In genomic region chr17:5797124-5797760, GRCm38 (mm10) we compare ENCODE assay signal across 8 mouse cellular contexts. TPM values are rescaled to one million over a fixed set of nuclear protein-coding genes. Genes with fewer than 3 reads are reported as not detected.
DNase-seq lines count a peak whose midpoint lies in the region; ATAC-seq and TF ChIP-seq lines count a peak whose summit lies in the region.

No protein-coding gene starts in this region.

- H3K4me2 ChIP-seq in heart, embryonic 15.5 days: no peak overlapping the region
- H3K4me2 ChIP-seq in heart, embryonic 11.5 days: no peak overlapping the region
- H3K4me2 ChIP-seq in midbrain, postnatal 0 days (ENCODE audit: low read depth, low read length, poor library complexity, severe bottlenecking): no peak overlapping the region

- 53% methylated on average over 5 of the region's 5 CpGs for WGBS in heart, embryonic 15.5 days
- WGBS in heart, embryonic 11.5 days (ENCODE audit: insufficient replicate concordance): 57% methylated on average over 5 of the region's 5 CpGs
- 68% methylated on average over 5 of the region's 5 CpGs for WGBS in midbrain, postnatal 0 days
- 83% methylated on average over 5 of the region's 5 CpGs for WGBS in midbrain, embryonic 10.5 days

- no peak overlapping the region for H3K4me3 ChIP-seq in heart, embryonic 15.5 days
- no peak overlapping the region for H3K4me3 ChIP-seq in heart, embryonic 11.5 days (ENCODE audit: low read depth, low read length)
- no peak overlapping the region for H3K4me3 ChIP-seq in midbrain, postnatal 0 days (ENCODE audit: low read depth, low read length)
- H3K4me3 ChIP-seq in midbrain, embryonic 10.5 days: no peak overlapping the region

- H3K9me3 ChIP-seq in heart, embryonic 15.5 days (replicated peaks): no peaks in the 10 kb centered on the region
- no peaks in the 10 kb centered on the region for H3K9me3 ChIP-seq in heart, embryonic 11.5 days (replicated peaks; ENCODE audit: control insufficient read depth, low read length)
- no peaks in the 10 kb centered on the region for H3K9me3 ChIP-seq in midbrain, postnatal 0 days (ENCODE audit: low read length)
- no peaks in the 10 kb centered on the region for H3K9me3 ChIP-seq in midbrain, embryonic 10.5 days (replicated peaks)

- H3K27me3 ChIP-seq in heart, embryonic 15.5 days: no peaks in the 10 kb centered on the region
- H3K27me3 ChIP-seq in heart, embryonic 11.5 days (ENCODE audit: control insufficient read depth, insufficient read depth, low read length): no peaks in the 10 kb centered on the region
- no peaks in the 10 kb centered on the region for H3K27me3 ChIP-seq in midbrain, postnatal 0 days (ENCODE audit: insufficient read depth, low read length)
- H3K27me3 ChIP-seq in midbrain, embryonic 10.5 days (ENCODE audit: low read depth, poor library complexity, severe bottlenecking): no peaks in the 10 kb centered on the region; the same call in 1 of the 2 replicates

- DNase-seq in midbrain, postnatal 0 days (ENCODE audit: low spot score): peak; percentile 33
- no peak for DNase-seq in midbrain, embryonic 10.5 days (ENCODE audit: low spot score)
- peak; percentile 31 for DNase-seq in cerebellum, adult 9-11 months
- peak; percentile 57 for DNase-seq in lung, postnatal 10 days
- no peak for DNase-seq in gastrocnemius, postnatal 14 days

- no peaks in the 10 kb centered on the region for H3K36me3 ChIP-seq in heart, embryonic 15.5 days
- no peaks in the 10 kb centered on the region for H3K36me3 ChIP-seq in heart, embryonic 11.5 days (ENCODE audit: control insufficient read depth, insufficient read depth, low read length)
- no peaks in the 10 kb centered on the region for H3K36me3 ChIP-seq in midbrain, postnatal 0 days (ENCODE audit: insufficient read depth, low read length)
- H3K36me3 ChIP-seq in midbrain, embryonic 10.5 days: no peaks in the 10 kb centered on the region

- H3K4me1 ChIP-seq in heart, embryonic 15.5 days (replicated peaks): peaks cover 32% of the 10 kb centered on the region
- peaks cover 19% of the 10 kb centered on the region for H3K4me1 ChIP-seq in heart, embryonic 11.5 days (ENCODE audit: control insufficient read depth, insufficient read depth, low read length)
- no peaks in the 10 kb centered on the region for H3K4me1 ChIP-seq in midbrain, postnatal 0 days (ENCODE audit: insufficient read depth, low read length)
- no peaks in the 10 kb centered on the region; the same call in 1 of the 2 replicates for H3K4me1 ChIP-seq in midbrain, embryonic 10.5 days

- no peak overlapping the region for H3K9ac ChIP-seq in heart, embryonic 15.5 days
- H3K9ac ChIP-seq in heart, embryonic 11.5 days (ENCODE audit: low read depth, low read length): no peak overlapping the region
- no peak overlapping the region for H3K9ac ChIP-seq in midbrain, postnatal 0 days (replicated peaks; ENCODE audit: low read length, poor library complexity, severe bottlenecking)

- peak overlapping the region; percentile 5; the same call in 1 of the 2 replicates for H3K27ac ChIP-seq in heart, embryonic 15.5 days
- no peak overlapping the region for H3K27ac ChIP-seq in heart, embryonic 11.5 days (ENCODE audit: low read depth, low read length)
- no peak overlapping the region for H3K27ac ChIP-seq in midbrain, postnatal 0 days (ENCODE audit: low read depth, low read length)
- H3K27ac ChIP-seq in midbrain, embryonic 10.5 days (replicated peaks): no peak overlapping the region

- TF ChIP-seq CTCF in midbrain, postnatal 0 days (IDR thresholded peaks at IDR 0.05): no peak

- intact Hi-C loops in gastrocnemius, postnatal 14 days (cut with DNase I; ENCODE audit: low total_unique reads): loop anchor here (5.0 kb wide), 1 partner anchor 90 kb away; no protein-coding TSS in a partner anchor

- peak; percentile 51 for ATAC-seq in heart, embryonic 15.5 days (replicated peaks; ENCODE audit: insufficient number of reproducible peaks, insufficient read depth, low FRiP score, low read depth)
- ATAC-seq in heart, embryonic 11.5 days (replicated peaks; ENCODE audit: insufficient number of reproducible peaks, low FRiP score, low TSS enrichment): no peak
- no peak for ATAC-seq in midbrain, postnatal 0 days (ENCODE audit: low FRiP score)
- ATAC-seq in CD4-positive, CD25-positive, alpha-beta regulatory T cell, adult 4 months: no peak

RNA-seq across cellular contexts. Expression of gene Snx9, which starts 43.9 kb away (rescaled TPM):
- 21.1 and 22.2 TPM in 2 replicates for polyA plus RNA-seq in heart, embryonic 15.5 days (2015; fragmentation: Nextera tagmentation; extraction: Ambion mirVana)
- 26.5 and 26.9 TPM in 2 replicates for polyA plus RNA-seq in heart, embryonic 11.5 days (2014; fragmentation: Nextera tagmentation; extraction: Ambion mirVana)
- 10.4 and 11.3 TPM in 2 replicates for total RNA-seq in midbrain, postnatal 0 days (2014; rRNA removed)
- polyA plus RNA-seq in midbrain, postnatal 0 days (2015; fragmentation: Nextera tagmentation; extraction: Ambion mirVana): 4.8 and 5.3 TPM in 2 replicates
- polyA plus RNA-seq in midbrain, embryonic 10.5 days (2016; fragmentation: Nextera tagmentation; extraction: Ambion mirVana): 14.2 and 15.3 TPM in 2 replicates
- polyA plus RNA-seq in CD4-positive, CD25-positive, alpha-beta regulatory T cell, adult 4 months (2017; shearing (Covaris generic)): 1 to 10 TPM; 4.3 to 4.9 TPM
- total RNA-seq in gastrocnemius, postnatal 14 days (2021): 10 to 100 TPM; 21.0 to 23.9 TPM

Comparison
In these comparisons a context has a peak if more than half of its experiments do, and no peak if none do; other contexts are left out.
1. DNase-seq: peak in midbrain, postnatal 0 days (single experiment), cerebellum, adult 9-11 months (single experiment) and lung, postnatal 10 days (single experiment); none in midbrain, embryonic 10.5 days (single experiment) and gastrocnemius, postnatal 14 days (single experiment).